Mouse (Mus musculus): ENCODE measurements around the gene Golt1a. TPM values are rescaled to one million over a fixed set of nuclear protein-coding genes. Genes with fewer than 3 reads are reported as not detected.
A peak's percentile ranks its signal among the peaks of the same experiment; 100 is the strongest.

The Golt1a gene
- polyA plus RNA-seq, 1 experiment, result 0.07 TPM

GRCm38 (mm10) chr1:133311240-133311639, 1.6 kb downstream of the Golt1a start:
- H3K36me3 ChIP-seq (ENCODE audit: control insufficient read depth, insufficient read depth, low read length), result no peaks in the 10 kb centered on the region
- H3K4me3 ChIP-seq (ENCODE audit: control insufficient read depth, insufficient read depth, low read length), result no peak overlapping the region
- H3K27me3 ChIP-seq (ENCODE audit: control insufficient read depth, insufficient read depth, low read length), result no peaks in the 10 kb centered on the region
- no peaks in the 10 kb centered on the region for H3K4me1 ChIP-seq (replicated peaks; ENCODE audit: control insufficient read depth, insufficient read depth, low read length)
- no peak for DNase-seq
- TF ChIP-seq POLR2A (IDR thresholded peaks at IDR 0.05; ENCODE audit: control insufficient read depth, extremely low read depth, insufficient read depth, low read length, poor library complexity), result no peak
- TF ChIP-seq CTCF (IDR thresholded peaks at IDR 0.05; ENCODE audit: borderline replicate concordance, control insufficient read depth, extremely low read depth, insufficient read depth, low read length, poor library complexity), result no peak
- 70% methylated on average over 4 of the region's 4 CpGs for WGBS
- no peak overlapping the region for H3K27ac ChIP-seq (ENCODE audit: control insufficient read depth, insufficient read depth, low read length)

GRCm38 (mm10) chr1:133311946-133312345, 2.3 kb downstream of the Golt1a start:
- no peak for DNase-seq
- Histone ChIP-seq H3K27me3 (ENCODE audit: control insufficient read depth, insufficient read depth, low read length) (no peaks in the 10 kb centered on the region), H3K4me3 (ENCODE audit: control insufficient read depth, insufficient read depth, low read length) (no peak overlapping the region), H3K36me3 (ENCODE audit: control insufficient read depth, insufficient read depth, low read length) (no peaks in the 10 kb centered on the region), H3K27ac (ENCODE audit: control insufficient read depth, insufficient read depth, low read length) (no peak overlapping the region), H3K4me1 (replicated peaks; ENCODE audit: control insufficient read depth, insufficient read depth, low read length) (no peaks in the 10 kb centered on the region)
- TF ChIP-seq CTCF (IDR thresholded peaks at IDR 0.05; ENCODE audit: borderline replicate concordance, control insufficient read depth, extremely low read depth, insufficient read depth, low read length, poor library complexity) (no peak), POLR2A (IDR thresholded peaks at IDR 0.05; ENCODE audit: control insufficient read depth, extremely low read depth, insufficient read depth, low read length, poor library complexity) (no peak)
- WGBS, result 79% methylated on average over 10 of the region's 10 CpGs

- peak; percentile 55 for DNase-seq
- 39% methylated on average over 8 of the region's 8 CpGs for WGBS
- TF ChIP-seq POLR2A (IDR thresholded peaks at IDR 0.05; ENCODE audit: control insufficient read depth, extremely low read depth, insufficient read depth, low read length, poor library complexity), result no peak
- peak; percentile 71; the same call in 1 of the 2 replicates for TF ChIP-seq CTCF (IDR thresholded peaks at IDR 0.05; ENCODE audit: borderline replicate concordance, control insufficient read depth, extremely low read depth, insufficient read depth, low read length, poor library complexity)
- Histone ChIP-seq H3K36me3 (ENCODE audit: control insufficient read depth, insufficient read depth, low read length) (no peaks in the 10 kb centered on the region), H3K4me1 (replicated peaks; ENCODE audit: control insufficient read depth, insufficient read depth, low read length) (no peaks in the 10 kb centered on the region), H3K27me3 (ENCODE audit: control insufficient read depth, insufficient read depth, low read length) (no peaks in the 10 kb centered on the region), H3K27ac (ENCODE audit: control insufficient read depth, insufficient read depth, low read length) (no peak overlapping the region), H3K4me3 (ENCODE audit: control insufficient read depth, insufficient read depth, low read length) (no peak overlapping the region)
These were observed 4.8 kb downstream of the Golt1a start for GRCm38 (mm10) chr1:133314364-133314763.

GRCm38 (mm10) chr1:133315775-133316174, 6.2 kb downstream of the Golt1a start:
- Histone ChIP-seq H3K4me1 (replicated peaks; ENCODE audit: control insufficient read depth, insufficient read depth, low read length) (no peaks in the 10 kb centered on the region), H3K36me3 (ENCODE audit: control insufficient read depth, insufficient read depth, low read length) (no peaks in the 10 kb centered on the region), H3K27ac (ENCODE audit: control insufficient read depth, insufficient read depth, low read length) (no peak overlapping the region), H3K4me3 (ENCODE audit: control insufficient read depth, insufficient read depth, low read length) (no peak overlapping the region), H3K27me3 (ENCODE audit: control insufficient read depth, insufficient read depth, low read length) (no peaks in the 10 kb centered on the region)
- no peak for TF ChIP-seq CTCF (IDR thresholded peaks at IDR 0.05; ENCODE audit: borderline replicate concordance, control insufficient read depth, extremely low read depth, insufficient read depth, low read length, poor library complexity)
- TF ChIP-seq POLR2A (IDR thresholded peaks at IDR 0.05; ENCODE audit: control insufficient read depth, extremely low read depth, insufficient read depth, low read length, poor library complexity), result no peak
- no peak for DNase-seq
- 70% methylated on average over 6 of the region's 6 CpGs for WGBS

GRCm38 (mm10) chr1:133316577-133316976, 7.0 kb downstream of the Golt1a start:
- Histone ChIP-seq H3K4me1 (replicated peaks; ENCODE audit: control insufficient read depth, insufficient read depth, low read length) (no peaks in the 10 kb centered on the region), H3K27me3 (ENCODE audit: control insufficient read depth, insufficient read depth, low read length) (no peaks in the 10 kb centered on the region), H3K4me3 (ENCODE audit: control insufficient read depth, insufficient read depth, low read length) (no peak overlapping the region), H3K27ac (ENCODE audit: control insufficient read depth, insufficient read depth, low read length) (no peak overlapping the region), H3K36me3 (ENCODE audit: control insufficient read depth, insufficient read depth, low read length) (no peaks in the 10 kb centered on the region)
- DNase-seq, result no peak
- 82% methylated on average over 4 of the region's 4 CpGs for WGBS
- no peak for TF ChIP-seq POLR2A (IDR thresholded peaks at IDR 0.05; ENCODE audit: control insufficient read depth, extremely low read depth, insufficient read depth, low read length, poor library complexity)
- TF ChIP-seq CTCF (IDR thresholded peaks at IDR 0.05; ENCODE audit: borderline replicate concordance, control insufficient read depth, extremely low read depth, insufficient read depth, low read length, poor library complexity), result no peak

- H3K4me3 ChIP-seq (ENCODE audit: control insufficient read depth, insufficient read depth, low read length), result no peak overlapping the region
- no peaks in the 10 kb centered on the region for H3K27me3 ChIP-seq (ENCODE audit: control insufficient read depth, insufficient read depth, low read length)
- H3K27ac ChIP-seq (ENCODE audit: control insufficient read depth, insufficient read depth, low read length), result no peak overlapping the region
- TF ChIP-seq POLR2A (IDR thresholded peaks at IDR 0.05; ENCODE audit: control insufficient read depth, extremely low read depth, insufficient read depth, low read length, poor library complexity), result no peak
- no peak for TF ChIP-seq CTCF (IDR thresholded peaks at IDR 0.05; ENCODE audit: borderline replicate concordance, control insufficient read depth, extremely low read depth, insufficient read depth, low read length, poor library complexity)
- WGBS, result 71% methylated on average over 1 of the region's 1 CpGs
- no peaks in the 10 kb centered on the region for H3K36me3 ChIP-seq (ENCODE audit: control insufficient read depth, insufficient read depth, low read length)
- no peak for DNase-seq
- no peaks in the 10 kb centered on the region for H3K4me1 ChIP-seq (replicated peaks; ENCODE audit: control insufficient read depth, insufficient read depth, low read length)
These were observed 7.5 kb downstream of the Golt1a start for GRCm38 (mm10) chr1:133317149-133317548.
